Mouse (Mus musculus): ENCODE results near the gene Polh. TPM values are rescaled to one million over a fixed set of nuclear protein-coding genes. Genes with fewer than 3 reads are reported as not detected.

Gene Polh
- polyA plus RNA-seq, 1 experiment from 2014 or later: 15.6 TPM

DNA sequence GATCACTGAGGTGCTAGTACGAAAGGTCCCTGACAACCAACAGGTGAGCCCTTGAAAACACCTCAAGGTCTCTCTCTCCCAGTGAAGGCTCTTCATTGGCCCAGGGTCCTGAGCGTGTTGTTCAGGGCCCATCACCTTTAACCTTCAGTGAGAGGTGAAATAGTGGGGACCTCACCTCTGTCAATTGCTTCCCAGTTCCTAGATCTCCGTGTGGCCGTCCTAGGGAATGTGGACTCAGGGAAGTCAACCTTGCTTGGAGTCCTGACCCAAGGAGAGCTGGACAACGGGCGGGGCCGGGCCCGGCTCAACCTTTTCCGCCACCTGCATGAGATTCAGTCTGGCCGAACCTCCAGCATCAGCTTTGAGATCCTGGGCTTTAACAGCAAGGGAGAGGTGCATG, 37.7 kb downstream of the Polh start:
- Histone ChIP-seq H3K4me1 (ENCODE audit: control insufficient read depth, insufficient read depth, low read length) (peaks cover 6% of the 10 kb centered on the region; the same call in 1 of the 2 replicates), H3K27me3 (ENCODE audit: control insufficient read depth, insufficient read depth, low read length) (no peaks in the 10 kb centered on the region), H3K4me3 (ENCODE audit: low read length) (no peak overlapping the region), H3K36me3 (ENCODE audit: control insufficient read depth, insufficient read depth, low read length) (peaks cover 61% of the 10 kb centered on the region), H3K9ac (ENCODE audit: low read depth, low read length) (no peak overlapping the region), H3K9me3 (ENCODE audit: control insufficient read depth, low read length) (no peaks in the 10 kb centered on the region), H3K27ac (ENCODE audit: low read depth, low read length) (no peak overlapping the region), H3K4me2 (replicated peaks; ENCODE audit: low read depth, low read length) (no peak overlapping the region)
- WGBS: 92% methylated on average over 10 of the region's 10 CpGs
- no peak for ATAC-seq (ENCODE audit: low FRiP score, low TSS enrichment)

DNA sequence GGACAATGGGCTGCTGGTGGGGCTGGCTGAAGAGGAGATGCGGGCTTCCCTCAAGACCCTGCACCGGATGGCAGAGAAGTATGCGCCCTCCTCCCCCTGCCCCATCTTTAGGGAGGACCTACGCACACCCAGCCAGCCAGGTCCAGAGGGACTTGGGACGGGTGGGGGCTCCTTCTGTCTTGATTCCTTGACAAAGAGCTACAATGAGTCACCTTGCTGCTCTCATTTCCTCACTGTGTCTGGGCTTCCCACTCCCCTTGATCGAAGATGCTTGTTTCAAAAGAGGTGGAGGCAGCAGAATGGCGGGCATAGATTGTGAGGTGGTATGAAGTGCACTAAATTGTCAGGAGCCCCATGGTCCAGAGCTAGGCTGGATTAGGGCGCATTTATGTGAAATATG, 38.1 kb downstream of the Polh start:
- no peaks in the 10 kb centered on the region for H3K9me3 ChIP-seq (ENCODE audit: control insufficient read depth, low read length)
- no peak overlapping the region for H3K27ac ChIP-seq (ENCODE audit: low read depth, low read length)
- H3K4me1 ChIP-seq (ENCODE audit: control insufficient read depth, insufficient read depth, low read length): peaks cover 6% of the 10 kb centered on the region; the same call in 1 of the 2 replicates
- H3K4me2 ChIP-seq (replicated peaks; ENCODE audit: low read depth, low read length): no peak overlapping the region
- H3K36me3 ChIP-seq (ENCODE audit: control insufficient read depth, insufficient read depth, low read length): peaks cover 56% of the 10 kb centered on the region
- WGBS: 94% methylated on average over 8 of the region's 8 CpGs
- no peak for ATAC-seq (ENCODE audit: low FRiP score, low TSS enrichment)
- H3K9ac ChIP-seq (ENCODE audit: low read depth, low read length): no peak overlapping the region
- no peaks in the 10 kb centered on the region for H3K27me3 ChIP-seq (ENCODE audit: control insufficient read depth, insufficient read depth, low read length)
- H3K4me3 ChIP-seq (ENCODE audit: low read length): no peak overlapping the region

DNA sequence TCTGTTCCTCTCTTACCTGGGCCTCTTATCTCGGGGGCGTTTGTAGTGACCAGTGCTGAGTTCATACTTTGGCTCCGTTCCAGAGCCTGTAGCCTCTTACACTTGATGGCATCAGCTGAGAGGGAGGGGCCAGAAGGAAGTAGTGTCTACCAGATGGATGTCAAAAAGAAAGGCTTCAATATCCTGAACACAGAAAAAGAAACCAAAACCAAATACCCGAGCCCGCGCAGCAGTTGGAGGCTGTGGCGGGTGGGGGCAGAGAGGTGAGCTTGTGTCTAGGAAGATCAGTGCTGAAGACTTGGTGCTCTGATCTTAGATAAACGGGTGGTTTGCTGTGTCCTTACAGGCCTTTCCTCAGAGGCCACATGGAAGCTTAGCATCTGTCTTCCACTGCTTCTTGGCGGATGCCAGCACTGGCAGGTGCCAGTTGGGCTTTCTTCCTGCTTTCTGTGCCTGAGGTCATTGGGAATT, 39.5 kb downstream of the Polh start:
- H3K9me3 ChIP-seq (ENCODE audit: control insufficient read depth, low read length): no peaks in the 10 kb centered on the region
- H3K36me3 ChIP-seq (ENCODE audit: control insufficient read depth, insufficient read depth, low read length): peaks cover 43% of the 10 kb centered on the region
- H3K27me3 ChIP-seq (ENCODE audit: control insufficient read depth, insufficient read depth, low read length): no peaks in the 10 kb centered on the region
- peak overlapping the region; percentile 10; the same call in 1 of the 2 replicates for H3K4me2 ChIP-seq (replicated peaks; ENCODE audit: low read depth, low read length)
- H3K4me3 ChIP-seq (ENCODE audit: low read length): no peak overlapping the region
- no peak for ATAC-seq (ENCODE audit: low FRiP score, low TSS enrichment)
- H3K9ac ChIP-seq (ENCODE audit: low read depth, low read length): no peak overlapping the region
- 68% methylated on average over 8 of the region's 9 CpGs for WGBS
- no peak overlapping the region; the same call in 1 of the 2 replicates for H3K27ac ChIP-seq (ENCODE audit: low read depth, low read length)
- peaks cover 6% of the 10 kb centered on the region; the same call in 1 of the 2 replicates for H3K4me1 ChIP-seq (ENCODE audit: control insufficient read depth, insufficient read depth, low read length)

DNA sequence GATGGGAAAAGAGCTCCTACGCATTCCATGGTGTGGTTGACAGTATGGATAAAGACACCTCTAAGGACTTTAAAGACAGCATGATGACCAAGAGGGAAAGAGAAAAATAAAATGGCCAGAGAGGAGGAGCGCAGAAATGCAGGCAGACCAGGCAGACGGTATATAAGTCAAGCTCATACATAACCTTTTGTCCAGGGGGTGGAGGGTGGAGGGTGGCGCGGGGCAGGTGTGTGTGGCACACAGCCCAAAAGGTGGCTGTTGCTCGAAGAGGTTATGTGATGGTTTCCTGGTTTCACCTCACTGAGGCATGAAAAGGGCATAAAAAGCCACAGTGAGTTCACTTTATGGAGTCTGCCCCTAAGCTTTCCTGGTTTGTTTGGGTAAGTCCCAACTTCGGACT, 39.9 kb downstream of the Polh start:
- peak overlapping the region; percentile 10; the same call in 1 of the 2 replicates for H3K4me2 ChIP-seq (replicated peaks; ENCODE audit: low read depth, low read length)
- no peak overlapping the region for H3K4me3 ChIP-seq (ENCODE audit: low read length)
- H3K9ac ChIP-seq (ENCODE audit: low read depth, low read length): no peak overlapping the region
- no peak overlapping the region for H3K27ac ChIP-seq (ENCODE audit: low read depth, low read length)
- no peaks in the 10 kb centered on the region for H3K9me3 ChIP-seq (ENCODE audit: control insufficient read depth, low read length)
- peaks cover 38% of the 10 kb centered on the region for H3K36me3 ChIP-seq (ENCODE audit: control insufficient read depth, insufficient read depth, low read length)
- no peaks in the 10 kb centered on the region for H3K27me3 ChIP-seq (ENCODE audit: control insufficient read depth, insufficient read depth, low read length)
- 88% methylated on average over 7 of the region's 7 CpGs for WGBS
- H3K4me1 ChIP-seq (ENCODE audit: control insufficient read depth, insufficient read depth, low read length): peaks cover 6% of the 10 kb centered on the region; the same call in 1 of the 2 replicates
- ATAC-seq (ENCODE audit: low FRiP score, low TSS enrichment): no peak

DNA sequence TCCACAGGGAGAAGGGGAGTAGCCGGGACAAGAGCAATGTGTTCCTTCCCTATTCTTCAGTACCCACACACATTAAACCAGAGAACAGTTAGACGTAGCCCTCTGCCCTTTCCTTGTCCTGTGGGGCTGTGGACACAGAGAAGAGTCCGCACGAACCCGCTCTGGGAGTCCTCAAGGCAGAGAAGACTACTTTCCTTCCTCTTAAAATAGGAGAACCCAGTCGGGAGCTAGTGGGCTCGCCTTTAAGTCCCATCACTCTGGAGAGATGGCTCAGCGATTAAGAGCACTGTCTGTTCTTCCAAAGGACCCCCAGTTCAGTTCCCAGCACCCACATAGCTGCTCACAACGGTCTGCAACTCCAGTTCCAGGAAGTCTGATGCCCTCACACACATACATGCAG, 40.7 kb downstream of the Polh start:
- WGBS: 45% methylated on average over 9 of the region's 9 CpGs
- peak overlapping the region; percentile 78; the same call in 1 of the 2 replicates for H3K27ac ChIP-seq (ENCODE audit: low read depth, low read length)

DNA sequence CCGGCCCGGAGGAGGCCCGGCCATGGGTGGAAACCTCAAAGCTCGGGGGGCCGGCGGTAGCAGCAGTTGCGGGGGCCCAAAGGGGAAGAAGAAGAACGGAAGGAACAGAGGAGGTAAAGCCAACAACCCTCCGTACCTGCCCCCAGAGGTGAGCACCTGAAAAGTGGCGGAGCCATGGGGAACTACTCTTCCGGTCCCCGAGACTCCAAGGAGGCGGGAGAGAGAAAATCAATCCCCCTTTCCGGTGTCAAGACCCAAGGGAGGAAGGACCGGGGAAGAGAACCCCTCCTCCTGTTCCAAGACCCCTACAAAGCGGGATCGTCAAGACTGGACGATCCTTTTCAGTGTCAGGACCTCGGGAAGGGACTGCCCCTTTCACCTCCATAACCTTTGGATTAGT, 41.3 kb downstream of the Polh start:
- H3K9me3 ChIP-seq (ENCODE audit: control insufficient read depth, low read length): no peaks in the 10 kb centered on the region
- peak; percentile 14 for ATAC-seq (ENCODE audit: low FRiP score, low TSS enrichment)
- H3K36me3 ChIP-seq (ENCODE audit: control insufficient read depth, insufficient read depth, low read length): peaks cover 25% of the 10 kb centered on the region
- peak overlapping the region; percentile 85 for H3K9ac ChIP-seq (ENCODE audit: low read depth, low read length)
- H3K27ac ChIP-seq (ENCODE audit: low read depth, low read length): peak overlapping the region; percentile 78
- WGBS: under 1% methylated on average over 19 of the region's 19 CpGs
- H3K4me3 ChIP-seq (ENCODE audit: low read length): peak overlapping the region; percentile 90
- H3K4me1 ChIP-seq (ENCODE audit: control insufficient read depth, insufficient read depth, low read length): peaks cover 6% of the 10 kb centered on the region; the same call in 1 of the 2 replicates
- H3K4me2 ChIP-seq (replicated peaks; ENCODE audit: low read depth, low read length): peak overlapping the region; percentile 90
- H3K27me3 ChIP-seq (ENCODE audit: control insufficient read depth, insufficient read depth, low read length): no peaks in the 10 kb centered on the region

More for the DNA sequence above, 40.7 kb downstream of the Polh start:
- no peaks in the 10 kb centered on the region for H3K9me3 ChIP-seq (ENCODE audit: control insufficient read depth, low read length)
- no peaks in the 10 kb centered on the region for H3K27me3 ChIP-seq (ENCODE audit: control insufficient read depth, insufficient read depth, low read length)
- peaks cover 6% of the 10 kb centered on the region; the same call in 1 of the 2 replicates for H3K4me1 ChIP-seq (ENCODE audit: control insufficient read depth, insufficient read depth, low read length)
- peak overlapping the region; percentile 85 for H3K9ac ChIP-seq (ENCODE audit: low read depth, low read length)
- H3K4me3 ChIP-seq (ENCODE audit: low read length): peak overlapping the region; percentile 90
- no peak for ATAC-seq (ENCODE audit: low FRiP score, low TSS enrichment)
- H3K36me3 ChIP-seq (ENCODE audit: control insufficient read depth, insufficient read depth, low read length): peaks cover 30% of the 10 kb centered on the region
- peak overlapping the region; percentile 90 for H3K4me2 ChIP-seq (replicated peaks; ENCODE audit: low read depth, low read length)

DNA sequence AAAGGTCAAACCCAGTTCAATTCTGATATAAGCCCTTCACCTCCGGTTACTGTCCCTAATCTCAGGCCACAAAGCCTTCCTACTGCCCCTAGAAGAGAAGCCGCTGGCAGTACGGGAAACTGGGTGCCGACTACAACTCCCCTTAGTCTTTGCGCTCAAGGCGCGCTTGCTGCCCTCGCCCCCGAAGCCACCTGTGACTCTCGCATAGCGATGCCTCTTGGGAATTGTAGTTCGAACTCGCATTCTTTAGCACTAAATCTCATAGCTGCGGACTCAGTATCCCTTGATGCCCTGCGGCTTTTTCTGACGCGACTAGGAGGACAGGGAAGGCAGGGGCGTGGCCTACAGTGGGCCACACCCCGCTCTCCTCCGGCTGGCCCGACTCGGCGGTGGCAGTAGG, 41.8 kb downstream of the Polh start, which contains the start of gene Gtpbp2:
Gene Gtpbp2, plus strand, starts transcription at position 347 of the 400 bp plus-strand sequence.
- peak within 1 kb of the TSS; percentile 90 for H3K4me3 ChIP-seq (ENCODE audit: low read length)
- peak within 1 kb of the TSS; percentile 85 for H3K9ac ChIP-seq (ENCODE audit: low read depth, low read length)
- peaks cover 6% of the 10 kb centered on the region; the same call in 1 of the 2 replicates for H3K4me1 ChIP-seq (ENCODE audit: control insufficient read depth, insufficient read depth, low read length)
- peak within 1 kb of the TSS; percentile 85 for H3K27ac ChIP-seq (ENCODE audit: low read depth, low read length)
- peak; percentile 94 for ATAC-seq (ENCODE audit: low FRiP score, low TSS enrichment)
- peak within 1 kb of the TSS; percentile 90 for H3K4me2 ChIP-seq (replicated peaks; ENCODE audit: low read depth, low read length)
- WGBS: 0% methylated on average over 23 of the region's 23 CpGs
- peaks cover 20% of the 10 kb centered on the region for H3K36me3 ChIP-seq (ENCODE audit: control insufficient read depth, insufficient read depth, low read length)
- H3K9me3 ChIP-seq (ENCODE audit: control insufficient read depth, low read length): no peaks in the 10 kb centered on the region
- H3K27me3 ChIP-seq (ENCODE audit: control insufficient read depth, insufficient read depth, low read length): no peaks in the 10 kb centered on the region

DNA sequence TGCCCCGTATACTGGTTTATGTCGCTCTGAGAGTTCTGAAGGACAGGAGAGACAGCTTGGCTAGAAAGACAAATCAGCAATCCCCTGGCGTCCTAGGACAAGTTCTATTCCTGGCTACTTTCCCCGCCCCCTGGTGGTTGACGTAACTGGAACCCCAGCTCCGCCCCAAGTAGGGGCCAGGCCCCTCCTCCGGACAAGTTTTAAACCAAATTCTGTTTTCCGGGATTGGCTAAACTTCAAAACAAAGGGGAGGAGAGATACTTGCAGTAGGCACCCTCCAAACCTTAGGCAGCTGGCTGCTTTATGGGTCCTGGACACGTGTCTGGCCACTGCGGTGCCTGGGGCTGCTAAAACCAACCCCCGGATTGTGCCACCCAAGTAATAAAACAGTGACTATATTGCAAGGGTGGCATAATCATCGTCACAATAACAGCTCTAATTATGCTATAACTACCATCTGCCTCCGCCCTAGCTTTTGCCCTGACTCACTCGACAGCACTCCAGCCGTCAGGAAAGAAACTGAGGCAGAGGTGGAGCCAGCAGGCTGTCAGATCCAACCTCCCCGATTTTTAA, 42.3 kb downstream of the Polh start:
- H3K27ac ChIP-seq (ENCODE audit: low read depth, low read length): peak overlapping the region; percentile 85
- H3K9me3 ChIP-seq (ENCODE audit: control insufficient read depth, low read length): no peaks in the 10 kb centered on the region
- H3K27me3 ChIP-seq (ENCODE audit: control insufficient read depth, insufficient read depth, low read length): no peaks in the 10 kb centered on the region
- H3K9ac ChIP-seq (ENCODE audit: low read depth, low read length): peak overlapping the region; percentile 56
- peak; percentile 76 for ATAC-seq (ENCODE audit: low FRiP score, low TSS enrichment)
- peak overlapping the region; percentile 90 for H3K4me3 ChIP-seq (ENCODE audit: low read length)
- H3K4me2 ChIP-seq (replicated peaks; ENCODE audit: low read depth, low read length): peak overlapping the region; percentile 90
- peaks cover 6% of the 10 kb centered on the region; the same call in 1 of the 2 replicates for H3K4me1 ChIP-seq (ENCODE audit: control insufficient read depth, insufficient read depth, low read length)
- under 1% methylated on average over 16 of the region's 16 CpGs for WGBS
- H3K36me3 ChIP-seq (ENCODE audit: control insufficient read depth, insufficient read depth, low read length): peaks cover 15% of the 10 kb centered on the region

DNA sequence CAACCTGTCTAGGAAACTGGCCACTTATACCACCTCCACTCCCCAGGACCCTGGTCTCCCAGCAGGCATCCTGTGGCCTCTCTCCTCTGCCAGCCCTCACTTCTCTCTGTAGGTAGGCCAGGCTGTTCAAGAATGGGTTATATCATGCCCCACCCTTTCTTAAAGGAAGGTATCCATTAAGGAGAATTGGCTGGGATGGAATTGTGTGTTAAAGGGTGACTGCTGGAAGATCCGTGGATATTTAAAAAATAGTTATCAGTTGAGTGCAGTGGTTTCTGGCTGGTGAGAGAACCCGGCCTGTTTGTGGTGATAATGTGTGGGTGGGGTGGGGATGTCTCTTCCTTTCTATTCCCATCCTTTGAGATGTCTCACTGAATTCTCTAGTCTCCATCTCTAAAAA, 43.2 kb downstream of the Polh start:
- H3K9ac ChIP-seq (ENCODE audit: low read depth, low read length): no peak overlapping the region

More for the DNA sequence above, 43.2 kb downstream of the Polh start:
- H3K4me2 ChIP-seq (replicated peaks; ENCODE audit: low read depth, low read length): peak overlapping the region; percentile 90; the same call in 1 of the 2 replicates
- H3K36me3 ChIP-seq (ENCODE audit: control insufficient read depth, insufficient read depth, low read length): peaks cover 5% of the 10 kb centered on the region; the same call in 1 of the 2 replicates
- H3K27ac ChIP-seq (ENCODE audit: low read depth, low read length): no peak overlapping the region
- H3K4me3 ChIP-seq (ENCODE audit: low read length): no peak overlapping the region; the same call in 1 of the 2 replicates
- WGBS: 61% methylated on average over 2 of the region's 2 CpGs
- H3K4me1 ChIP-seq (ENCODE audit: control insufficient read depth, insufficient read depth, low read length): peaks cover 6% of the 10 kb centered on the region; the same call in 1 of the 2 replicates
- H3K9me3 ChIP-seq (ENCODE audit: control insufficient read depth, low read length): no peaks in the 10 kb centered on the region
- no peak for ATAC-seq (ENCODE audit: low FRiP score, low TSS enrichment)
- H3K27me3 ChIP-seq (ENCODE audit: control insufficient read depth, insufficient read depth, low read length): no peaks in the 10 kb centered on the region

Data from kidney, embryonic 14.5 days (tissue).